Mouse (Mus musculus): ENCODE data around the gene Ndufa13.

- TF ChIP-seq GATA1 (IDR thresholded peaks at IDR 0.05; ENCODE audit: borderline replicate concordance, low read length): no peak
- no peak for TF ChIP-seq FLI1 (IDR thresholded peaks at IDR 0.05; ENCODE audit: low read length)
Observed at GRCm38 (mm10) chr8:69907106-69907505, 4.7 kb upstream of the Ndufa13 start.

All from megakaryocyte, embryonic 14.5 days (primary cell).